Mouse (Mus musculus) small intestine, adult 2 months (tissue): ENCODE measurements around the gene Zeb2. TPM values are rescaled to one million over a fixed set of nuclear protein-coding genes. Genes with fewer than 3 reads are reported as not detected.

Source experiments
- H3K27ac ChIP-seq: fragments of 200-500 bp; 2 replicates; pipeline ENCODE4 v1.5.1; 2012; ENCODE audit warnings: low read depth, low read length, control low read depth, inconsistent platforms; ENCODE audit not compliant: insufficient read depth
- H3K27me3 ChIP-seq: fragments of 200-500 bp; 2 replicates; pipeline ENCODE4 v1.6.1; 2012; ENCODE audit warnings: mild to moderate bottlenecking, moderate library complexity, low read length, inconsistent platforms; ENCODE audit not compliant: control insufficient read depth, insufficient read depth
- H3K36me3 ChIP-seq: fragments of 200-500 bp; 2 replicates; pipeline ENCODE4 v1.6.1; 2012; ENCODE audit warnings: mild to moderate bottlenecking, low read length, control low read depth, inconsistent platforms; ENCODE audit not compliant: control insufficient read depth, insufficient read depth
- H3K4me1 ChIP-seq: fragments of 200-500 bp; 2 replicates; pipeline ENCODE4 v1.6.1; 2012; ENCODE audit warnings: low read length, inconsistent platforms, mixed read lengths; ENCODE audit not compliant: control insufficient read depth, insufficient read depth, insufficient read length
- H3K4me3 ChIP-seq: fragments of 200-500 bp; 2 replicates; pipeline ENCODE4 v1.5.1; 2012; ENCODE audit warnings: low read depth, mild to moderate bottlenecking, control low read depth, inconsistent platforms, low read length, moderate library complexity
- CTCF ChIP-seq: fragments of 200-500 bp; IDR thresholded peaks from 2 replicates; pipeline ENCODE4 v1.5.1; 2012; ENCODE audit warnings: low read depth, mild to moderate bottlenecking, control low read depth, inconsistent platforms, low read length, moderate library complexity, mixed read lengths; ENCODE audit not compliant: insufficient replicate concordance, insufficient read length; ENCODE audit errors: extremely low read depth
- POLR2A ChIP-seq: fragments of 200-500 bp; IDR thresholded peaks from 2 replicates; pipeline ENCODE4 v1.6.1; 2012; ENCODE audit warnings: low read depth, mild to moderate bottlenecking, control low read depth, inconsistent platforms, low read length, moderate library complexity
- whole genome bisulfite sequencing: fragments of 180-500 bp; shearing (Covaris S2); methylation state at CpG from one replicate; pipeline ENCODE4 v1.1.7; 2018; 5-methylcytosine and 5-hydroxymethylcytosine counted together
- polyA plus RNA-seq: library from polyadenylated mRNA; depleted of rRNA; stranded (reverse); fragments of >200 nt; gene quantifications from 2 replicates; pipeline ENCODE4 v1.2.3, GENCODE M21; 2012

The Zeb2 gene
- polyA plus RNA-seq, 1 experiment, result 3.1 TPM

- TF ChIP-seq CTCF (no peak), POLR2A (no peak)
- 2% methylated on average over 20 of the region's 20 CpGs for WGBS
These were observed 6.3 kb downstream of the Zeb2 start for GRCm38 (mm10) chr2:45110757-45111411.

GRCm38 (mm10) chr2:45109951-45110756 lies 7.0 kb downstream of the Zeb2 start:
- 1% methylated on average over 54 of the region's 54 CpGs for WGBS
- Histone ChIP-seq H3K36me3 (no peaks in the 10 kb centered on the region), H3K27me3 (peaks cover 44% of the 10 kb centered on the region), H3K4me1 (peaks cover 1% of the 10 kb centered on the region; the same call in 1 of the 2 replicates), H3K27ac (peak overlapping the region; percentile 68), H3K4me3 (peak overlapping the region; percentile 68)
- no peak for TF ChIP-seq POLR2A
- no peak for TF ChIP-seq CTCF

More at GRCm38 (mm10) chr2:45110757-45111411, 6.3 kb downstream of the Zeb2 start:
- H3K27me3 ChIP-seq, result peaks cover 44% of the 10 kb centered on the region
- no peaks in the 10 kb centered on the region for H3K4me1 ChIP-seq
- H3K4me3 ChIP-seq, result peak overlapping the region; percentile 68
- H3K27ac ChIP-seq, result peak overlapping the region; percentile 79
- H3K36me3 ChIP-seq, result no peaks in the 10 kb centered on the region

GRCm38 (mm10) chr2:45109161-45109950 lies 7.8 kb downstream of the Zeb2 start:
- peak overlapping the region; percentile 75 for H3K27ac ChIP-seq
- no peaks in the 10 kb centered on the region for H3K36me3 ChIP-seq
- peaks cover 43% of the 10 kb centered on the region for H3K27me3 ChIP-seq
- peak overlapping the region; percentile 68 for H3K4me3 ChIP-seq
- TF ChIP-seq POLR2A (no peak), CTCF (no peak)
- H3K4me1 ChIP-seq, result peaks cover 1% of the 10 kb centered on the region; the same call in 1 of the 2 replicates
- WGBS, result 2% methylated on average over 69 of the region's 74 CpGs

- H3K36me3 ChIP-seq, result no peaks in the 10 kb centered on the region
- peak overlapping the region; percentile 68 for H3K4me3 ChIP-seq
- peaks cover 43% of the 10 kb centered on the region for H3K27me3 ChIP-seq
- peak overlapping the region; percentile 75 for H3K27ac ChIP-seq
- H3K4me1 ChIP-seq, result peaks cover 1% of the 10 kb centered on the region; the same call in 1 of the 2 replicates
- TF ChIP-seq POLR2A (no peak), CTCF (no peak)
- 2% methylated on average over 25 of the region's 25 CpGs for WGBS
These were observed 8.6 kb downstream of the Zeb2 start for GRCm38 (mm10) chr2:45108521-45109091.

- Histone ChIP-seq H3K36me3 (no peaks in the 10 kb centered on the region), H3K4me3 (no peak overlapping the region; the same call in 1 of the 2 replicates), H3K27me3 (peaks cover 35% of the 10 kb centered on the region), H3K27ac (peak overlapping the region; percentile 30; the same call in 1 of the 2 replicates), H3K4me1 (peaks cover 1% of the 10 kb centered on the region; the same call in 1 of the 2 replicates)
- TF ChIP-seq POLR2A (no peak), CTCF (no peak)
- 36% methylated on average over 2 of the region's 2 CpGs for WGBS
These were observed 9.6 kb downstream of the Zeb2 start for GRCm38 (mm10) chr2:45107555-45107954.
